Mouse (Mus musculus): ENCODE measurements around the gene Samd4b. TPM values are rescaled to one million over a fixed set of nuclear protein-coding genes. Genes with fewer than 3 reads are reported as not detected.

Gene Samd4b
- total RNA-seq (2014; rRNA removed) (58.8 and 60.5 TPM in 2 replicates), polyA plus RNA-seq (2015; fragmentation: Nextera tagmentation; extraction: Ambion mirVana) (17.7 and 19.7 TPM in 2 replicates)

- DNase-seq (ENCODE audit: low spot score), result peak; percentile 99
- peak within 1 kb of the TSS; percentile 91 for H3K4me2 ChIP-seq (ENCODE audit: low read depth, low read length)
- no peaks in the 10 kb centered on the region for H3K27me3 ChIP-seq (ENCODE audit: insufficient read depth, low read length)
- peak; percentile 96 for ATAC-seq
- under 1% methylated on average over 66 of the region's 66 CpGs for WGBS
- peaks cover 19% of the 10 kb centered on the region for H3K4me1 ChIP-seq (ENCODE audit: insufficient read depth, low read length)
- TF ChIP-seq CTCF (IDR thresholded peaks at IDR 0.05; ENCODE audit: low read depth), result peak; percentile 52
- peak within 1 kb of the TSS; percentile 63 for H3K9ac ChIP-seq (replicated peaks; ENCODE audit: low read length)
- no peaks in the 10 kb centered on the region for H3K36me3 ChIP-seq (ENCODE audit: insufficient read depth, low read length)
- H3K27ac ChIP-seq, result peak within 1 kb of the TSS; percentile 80
- peak within 1 kb of the TSS; percentile 64 for H3K4me3 ChIP-seq (ENCODE audit: low read length)
- H3K9me3 ChIP-seq (ENCODE audit: low read length), result no peaks in the 10 kb centered on the region
Measured at GRCm38 (mm10) chr7:28597642-28598446, at the start of gene Samd4b, which contains the start of gene Pak4. Samd4b (minus strand) TSS chr7:28598144. Pak4 (minus strand) TSS chr7:28598185.

GRCm38 (mm10) chr7:28647016-28647415 is 49.1 kb upstream of the Samd4b start:
- Histone ChIP-seq H3K27me3 (ENCODE audit: insufficient read depth, low read length) (no peaks in the 10 kb centered on the region), H3K4me2 (ENCODE audit: low read depth, low read length) (no peak overlapping the region), H3K27ac (no peak overlapping the region), H3K4me3 (ENCODE audit: low read length) (no peak overlapping the region), H3K9ac (replicated peaks; ENCODE audit: low read length) (no peak overlapping the region), H3K4me1 (ENCODE audit: insufficient read depth, low read length) (no peaks in the 10 kb centered on the region), H3K36me3 (ENCODE audit: insufficient read depth, low read length) (no peaks in the 10 kb centered on the region), H3K9me3 (ENCODE audit: low read length) (no peaks in the 10 kb centered on the region)
- 61% methylated on average over 7 of the region's 7 CpGs for WGBS
- peak; percentile 10; the same call in 1 of the 2 replicates for TF ChIP-seq CTCF (IDR thresholded peaks at IDR 0.05; ENCODE audit: low read depth)
- DNase-seq (ENCODE audit: low spot score) (no peak), ATAC-seq (no peak)

DNA sequence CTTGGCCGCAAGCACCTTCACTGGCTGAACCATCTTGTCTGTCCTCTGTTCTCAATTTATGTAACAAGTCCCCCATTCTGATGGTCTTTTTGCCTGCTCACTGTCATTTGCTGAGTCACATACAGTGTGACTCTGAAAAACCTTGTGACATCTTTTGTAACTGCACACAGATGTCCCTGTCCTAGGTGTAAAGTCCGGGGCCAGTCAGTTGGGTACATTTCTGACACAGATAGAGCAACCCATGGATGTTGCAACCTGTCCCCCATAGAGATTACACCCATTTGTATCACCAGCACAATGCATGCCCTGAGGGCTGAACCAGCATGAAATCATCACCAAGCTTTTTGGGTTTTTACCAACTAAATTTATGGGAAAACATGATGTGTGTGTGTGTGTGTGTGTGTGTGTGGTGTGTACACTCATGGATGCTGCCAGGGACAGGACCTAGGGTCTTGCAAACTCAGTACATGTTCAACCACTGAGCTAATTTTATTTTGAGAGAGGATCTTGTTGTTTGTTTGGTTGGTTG is 48.1 kb upstream of the Samd4b start:
- Histone ChIP-seq H3K4me3 (ENCODE audit: low read length) (no peak overlapping the region), H3K27me3 (ENCODE audit: insufficient read depth, low read length) (no peaks in the 10 kb centered on the region), H3K4me2 (ENCODE audit: low read depth, low read length) (no peak overlapping the region), H3K27ac (no peak overlapping the region), H3K4me1 (ENCODE audit: insufficient read depth, low read length) (no peaks in the 10 kb centered on the region), H3K9me3 (ENCODE audit: low read length) (no peaks in the 10 kb centered on the region), H3K36me3 (ENCODE audit: insufficient read depth, low read length) (no peaks in the 10 kb centered on the region), H3K9ac (replicated peaks; ENCODE audit: low read length) (no peak overlapping the region)
- DNase-seq (ENCODE audit: low spot score), result no peak
- WGBS, result 89% methylated on average over 2 of the region's 2 CpGs
- no peak for TF ChIP-seq CTCF (IDR thresholded peaks at IDR 0.05; ENCODE audit: low read depth)
- no peak for ATAC-seq

DNA sequence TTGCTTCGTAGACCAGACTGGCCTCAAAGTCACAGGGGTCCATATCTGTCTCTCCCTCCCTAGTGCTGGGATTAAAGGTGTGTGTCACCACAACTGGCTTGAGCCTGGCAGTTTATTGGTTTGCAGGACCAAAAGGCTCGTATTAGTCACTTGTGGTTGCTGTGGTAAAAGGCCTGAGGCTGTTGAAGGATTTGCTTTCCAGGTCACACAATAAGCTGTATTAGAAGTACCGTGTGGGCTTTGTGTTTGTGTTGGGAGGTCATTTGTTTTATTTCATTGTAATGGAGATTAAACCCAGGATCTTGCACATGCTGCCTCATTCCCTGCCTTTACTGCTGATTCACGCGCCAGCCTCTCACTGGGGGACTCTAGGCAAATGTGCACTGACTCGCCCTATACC is 47.4 kb upstream of the Samd4b start:
- H3K27me3 ChIP-seq (ENCODE audit: insufficient read depth, low read length), result no peaks in the 10 kb centered on the region
- ATAC-seq, result no peak
- no peak overlapping the region for H3K9ac ChIP-seq (replicated peaks; ENCODE audit: low read length)
- no peaks in the 10 kb centered on the region for H3K9me3 ChIP-seq (ENCODE audit: low read length)
- no peak overlapping the region for H3K4me3 ChIP-seq (ENCODE audit: low read length)
- H3K4me1 ChIP-seq (ENCODE audit: insufficient read depth, low read length), result no peaks in the 10 kb centered on the region
- no peak for DNase-seq (ENCODE audit: low spot score)
- no peaks in the 10 kb centered on the region for H3K36me3 ChIP-seq (ENCODE audit: insufficient read depth, low read length)
- no peak overlapping the region for H3K4me2 ChIP-seq (ENCODE audit: low read depth, low read length)
- no peak for TF ChIP-seq CTCF (IDR thresholded peaks at IDR 0.05; ENCODE audit: low read depth)
- no peak overlapping the region for H3K27ac ChIP-seq
- 37% methylated on average over 6 of the region's 6 CpGs for WGBS

- no peaks in the 10 kb centered on the region for H3K9me3 ChIP-seq (ENCODE audit: low read length)
- H3K9ac ChIP-seq (replicated peaks; ENCODE audit: low read length), result no peak overlapping the region
- H3K27me3 ChIP-seq (ENCODE audit: insufficient read depth, low read length), result no peaks in the 10 kb centered on the region
- H3K27ac ChIP-seq, result no peak overlapping the region
- 85% methylated on average over 8 of the region's 8 CpGs for whole genome bisulfite sequencing
- DNase-seq (ENCODE audit: low spot score) (no peak), ATAC-seq (no peak)
- no peak overlapping the region for H3K4me2 ChIP-seq (ENCODE audit: low read depth, low read length)
- H3K4me1 ChIP-seq (ENCODE audit: insufficient read depth, low read length), result no peaks in the 10 kb centered on the region
- no peaks in the 10 kb centered on the region for H3K36me3 ChIP-seq (ENCODE audit: insufficient read depth, low read length)
- no peak overlapping the region for H3K4me3 ChIP-seq (ENCODE audit: low read length)
- TF ChIP-seq CTCF (IDR thresholded peaks at IDR 0.05; ENCODE audit: low read depth), result no peak
Measured at GRCm38 (mm10) chr7:28641546-28641945, 43.6 kb upstream of the Samd4b start.

DNA sequence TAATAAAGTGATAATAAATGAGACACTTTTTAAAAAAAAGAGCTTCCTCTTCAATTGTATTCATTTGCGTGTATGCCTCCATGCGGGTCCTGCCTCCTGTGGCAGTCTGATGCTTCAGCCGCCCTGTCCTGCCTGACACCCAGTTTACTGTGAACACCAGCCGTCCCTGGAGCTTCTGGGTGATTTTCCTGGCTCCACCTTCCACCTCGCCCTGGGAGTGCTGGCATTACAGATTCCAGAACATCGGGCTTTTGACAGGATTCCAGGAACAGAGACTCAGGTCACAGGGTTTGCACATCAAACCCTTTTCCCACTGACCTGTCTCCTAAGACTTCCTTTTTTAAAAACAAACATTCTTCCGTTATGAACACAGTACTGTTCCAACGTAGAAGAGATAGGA is 39.6 kb upstream of the Samd4b start:
- Histone ChIP-seq H3K4me2 (ENCODE audit: low read depth, low read length) (no peak overlapping the region), H3K27me3 (ENCODE audit: insufficient read depth, low read length) (no peaks in the 10 kb centered on the region), H3K36me3 (ENCODE audit: insufficient read depth, low read length) (no peaks in the 10 kb centered on the region), H3K4me3 (ENCODE audit: low read length) (no peak overlapping the region), H3K9ac (replicated peaks; ENCODE audit: low read length) (no peak overlapping the region), H3K9me3 (ENCODE audit: low read length) (no peaks in the 10 kb centered on the region), H3K27ac (no peak overlapping the region), H3K4me1 (ENCODE audit: insufficient read depth, low read length) (no peaks in the 10 kb centered on the region)
- no peak for ATAC-seq
- 20% methylated on average over 8 of the region's 8 CpGs for WGBS
- no peak for TF ChIP-seq CTCF (IDR thresholded peaks at IDR 0.05; ENCODE audit: low read depth)
- no peak for DNase-seq (ENCODE audit: low spot score)

- no peak for TF ChIP-seq CTCF (IDR thresholded peaks at IDR 0.05; ENCODE audit: low read depth)
- no peak overlapping the region for H3K9ac ChIP-seq (replicated peaks; ENCODE audit: low read length)
- no peak overlapping the region for H3K27ac ChIP-seq
- no peak overlapping the region for H3K4me3 ChIP-seq (ENCODE audit: low read length)
- DNase-seq (ENCODE audit: low spot score) (no peak), ATAC-seq (no peak)
- H3K36me3 ChIP-seq (ENCODE audit: insufficient read depth, low read length), result no peaks in the 10 kb centered on the region
- H3K27me3 ChIP-seq (ENCODE audit: insufficient read depth, low read length), result peaks cover 22% of the 10 kb centered on the region; the same call in 1 of the 2 replicates
- no peaks in the 10 kb centered on the region for H3K9me3 ChIP-seq (ENCODE audit: low read length)
- H3K4me2 ChIP-seq (ENCODE audit: low read depth, low read length), result no peak overlapping the region
- 62% methylated on average over 4 of the region's 4 CpGs for WGBS
- 0 out of 2 replicates have a peak, but pooled peaks cover 4% of the 10 kb centered on the region for H3K4me1 ChIP-seq (ENCODE audit: insufficient read depth, low read length)
Measured at GRCm38 (mm10) chr7:28634128-28634527, 36.2 kb upstream of the Samd4b start.

All from hindbrain, postnatal 0 days (tissue).